Mouse (Mus musculus) stomach, embryonic 14.5 days (tissue): Measurements from ENCODE around the gene 1810010D01Rik. TPM values are rescaled to one million over a fixed set of nuclear protein-coding genes. Genes with fewer than 3 reads are reported as not detected.
A peak's percentile ranks its signal among the peaks of the same experiment; 100 is the strongest.

Experiments
- ATAC-seq: fragments of 200-750 bp; cut with Nextera tagmentation; 2 replicates; pipeline ENCODE4 v1.8.0; 2017; ENCODE audit warnings: low read depth, moderate TSS enrichment; ENCODE audit not compliant: insufficient number of reproducible peaks, insufficient read depth, low FRiP score
- H3K27ac ChIP-seq: fragments of 300-500 bp; sonication (generic); 2 replicates; pipeline ENCODE4 v1.5.1; 2014; ENCODE audit warnings: mild to moderate bottlenecking, low read length, moderate library complexity, mixed read lengths
- H3K27me3 ChIP-seq: fragments of 300-500 bp; sonication (generic); 2 replicates; pipeline ENCODE4 v1.6.1; 2014; ENCODE audit warnings: low read length, control low read depth, mixed read lengths; ENCODE audit not compliant: control insufficient read depth, insufficient read depth
- H3K36me3 ChIP-seq: fragments of 300-500 bp; sonication (generic); 2 replicates; pipeline ENCODE4 v1.6.1; 2014; ENCODE audit warnings: mild to moderate bottlenecking, control low read depth, low read length, moderate library complexity, mixed read lengths; ENCODE audit not compliant: control insufficient read depth, insufficient read depth
- H3K4me1 ChIP-seq: fragments of 300-500 bp; sonication (generic); 2 replicates; pipeline ENCODE4 v1.6.1; 2014; ENCODE audit warnings: low read length, control low read depth, mixed read lengths; ENCODE audit not compliant: control insufficient read depth, insufficient read depth
- H3K4me2 ChIP-seq: fragments of 300-500 bp; sonication (generic); replicated peaks from 2 replicates; pipeline ENCODE4 v1.6.1; 2014; ENCODE audit warnings: low read depth, low read length, control low read depth
- H3K4me3 ChIP-seq: fragments of 300-500 bp; sonication (generic); 2 replicates; pipeline ENCODE4 v1.5.1; 2014; ENCODE audit warnings: low read depth, low read length, control low read depth
- H3K9ac ChIP-seq: fragments of 300-500 bp; sonication (generic); replicated peaks from 2 replicates; pipeline ENCODE4 v1.6.1; 2014; ENCODE audit warnings: low read depth, mild to moderate bottlenecking, control low read depth, low read length, moderate library complexity, mixed read lengths
- H3K9me3 ChIP-seq: fragments of 300-500 bp; sonication (generic); 2 replicates; pipeline ENCODE4 v1.6.1; 2016; ENCODE audit warnings: low read depth, low read length, control low read depth; ENCODE audit not compliant: control insufficient read depth
- WGBS: fragments of 180-500 bp; shearing (Covaris S2); extraction: QIAGEN DNeasy Blood & Tissue Kit; methylation state at CpG from one replicate; pipeline ENCODE4 v1.1.7; 2014; 5-methylcytosine and 5-hydroxymethylcytosine counted together
- polyA plus RNA-seq: library from polyadenylated mRNA; unstranded; fragments of >200 nt; fragmentation: Nextera tagmentation; extraction: Ambion mirVana; gene quantifications from 2 replicates; pipeline ENCODE4 v1.2.1, GENCODE M21; 2014

1810010D01Rik gene
- 0.71 and 0.88 TPM in 2 replicates for polyA plus RNA-seq

DNA sequence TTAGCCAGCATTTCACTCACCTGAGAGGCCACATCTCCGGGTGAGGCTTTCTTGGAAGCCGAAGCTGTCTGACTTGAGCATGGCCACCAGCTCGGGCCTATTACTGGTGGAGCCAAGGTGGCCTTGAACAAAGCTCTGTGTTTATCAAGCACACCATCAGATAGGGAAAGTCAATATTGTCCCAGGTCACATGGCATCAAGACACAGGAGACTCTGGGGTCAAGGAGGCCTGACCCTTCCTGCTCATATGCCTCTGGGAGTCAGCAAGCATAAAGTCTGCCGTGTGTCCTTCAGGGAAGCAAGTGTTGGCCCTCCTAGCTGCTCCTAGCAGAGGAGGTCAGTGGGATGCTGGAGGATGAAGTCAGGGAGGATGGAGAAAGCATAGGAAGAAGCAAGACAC, at the start of gene 1810010D01Rik:
1810010D01Rik (minus strand) TSS at position 114 of the 400 bp plus-strand sequence.
- H3K4me3 ChIP-seq: no peak within 1 kb of the TSS
- peaks cover 31% of the 10 kb centered on the region for H3K4me1 ChIP-seq
- H3K9ac ChIP-seq: no peak within 1 kb of the TSS
- ATAC-seq: no peak
- H3K27ac ChIP-seq: peak within 1 kb of the TSS; percentile 95
- no peak within 1 kb of the TSS for H3K4me2 ChIP-seq
- H3K9me3 ChIP-seq: no peaks in the 10 kb centered on the region
- no peaks in the 10 kb centered on the region for H3K36me3 ChIP-seq
- no peaks in the 10 kb centered on the region for H3K27me3 ChIP-seq
- 65% methylated on average over 4 of the region's 4 CpGs for WGBS

DNA sequence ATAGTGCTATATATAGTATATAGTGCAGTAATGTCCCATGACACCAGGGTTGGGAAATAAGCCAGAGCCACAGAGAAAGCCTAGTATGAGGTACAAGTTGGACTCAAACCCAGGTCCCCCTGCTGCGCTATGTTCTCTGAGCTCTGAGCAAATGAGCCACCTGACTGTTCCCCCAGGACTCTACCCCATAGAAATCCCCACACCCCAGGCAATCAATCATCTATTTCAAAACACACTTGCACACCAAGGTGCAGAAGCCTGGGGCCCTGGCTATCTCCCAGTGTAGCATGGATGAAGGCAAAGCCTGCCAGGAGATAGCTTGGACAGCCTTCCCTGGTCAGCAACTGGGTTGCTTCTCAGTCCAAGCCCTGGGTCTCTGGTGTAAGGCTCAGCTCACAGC, 48.2 kb upstream of the 1810010D01Rik start:
- no peak for ATAC-seq
- H3K9ac ChIP-seq: no peak overlapping the region
- WGBS: 94% methylated on average over 1 of the region's 1 CpGs

DNA sequence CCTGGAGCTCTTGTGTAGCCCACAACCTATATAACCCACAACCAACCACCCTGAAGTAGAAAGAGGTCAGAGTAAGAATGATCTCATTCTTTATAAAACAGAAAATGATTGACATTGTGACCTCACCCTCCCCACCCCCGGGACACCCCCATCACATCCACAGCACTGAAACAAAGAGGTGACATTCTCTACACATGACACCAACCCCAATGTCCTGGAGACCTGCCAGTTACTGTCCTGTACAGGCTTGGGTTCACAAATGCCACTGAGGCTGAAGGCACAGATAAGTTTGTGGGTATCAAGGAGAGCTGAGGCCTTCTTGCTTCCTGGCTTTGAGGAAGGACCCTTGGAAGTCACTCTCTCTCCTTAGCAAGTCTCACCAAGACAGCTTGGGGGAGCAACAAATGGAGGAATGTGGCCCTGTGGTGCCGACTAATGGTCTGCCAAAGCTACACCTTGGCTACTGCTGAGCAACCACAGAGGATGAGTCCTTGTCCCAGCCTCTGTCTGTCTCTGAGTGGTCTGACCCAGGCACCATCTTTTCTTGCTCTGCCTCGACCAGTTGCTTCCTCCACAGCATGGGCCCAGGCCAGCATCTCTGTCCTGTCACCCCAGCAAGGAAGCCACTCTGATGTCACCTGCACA, 46.2 kb upstream of the 1810010D01Rik start:
- WGBS: 56% methylated on average over 3 of the region's 3 CpGs

More for the DNA sequence above, 48.2 kb upstream of the 1810010D01Rik start:
- no peak overlapping the region for H3K27ac ChIP-seq
- no peak overlapping the region for H3K4me3 ChIP-seq
- no peaks in the 10 kb centered on the region for H3K4me1 ChIP-seq
- H3K36me3 ChIP-seq: peaks cover 6% of the 10 kb centered on the region; the same call in 1 of the 2 replicates
- no peaks in the 10 kb centered on the region for H3K27me3 ChIP-seq
- no peaks in the 10 kb centered on the region for H3K9me3 ChIP-seq
- H3K4me2 ChIP-seq: no peak overlapping the region

DNA sequence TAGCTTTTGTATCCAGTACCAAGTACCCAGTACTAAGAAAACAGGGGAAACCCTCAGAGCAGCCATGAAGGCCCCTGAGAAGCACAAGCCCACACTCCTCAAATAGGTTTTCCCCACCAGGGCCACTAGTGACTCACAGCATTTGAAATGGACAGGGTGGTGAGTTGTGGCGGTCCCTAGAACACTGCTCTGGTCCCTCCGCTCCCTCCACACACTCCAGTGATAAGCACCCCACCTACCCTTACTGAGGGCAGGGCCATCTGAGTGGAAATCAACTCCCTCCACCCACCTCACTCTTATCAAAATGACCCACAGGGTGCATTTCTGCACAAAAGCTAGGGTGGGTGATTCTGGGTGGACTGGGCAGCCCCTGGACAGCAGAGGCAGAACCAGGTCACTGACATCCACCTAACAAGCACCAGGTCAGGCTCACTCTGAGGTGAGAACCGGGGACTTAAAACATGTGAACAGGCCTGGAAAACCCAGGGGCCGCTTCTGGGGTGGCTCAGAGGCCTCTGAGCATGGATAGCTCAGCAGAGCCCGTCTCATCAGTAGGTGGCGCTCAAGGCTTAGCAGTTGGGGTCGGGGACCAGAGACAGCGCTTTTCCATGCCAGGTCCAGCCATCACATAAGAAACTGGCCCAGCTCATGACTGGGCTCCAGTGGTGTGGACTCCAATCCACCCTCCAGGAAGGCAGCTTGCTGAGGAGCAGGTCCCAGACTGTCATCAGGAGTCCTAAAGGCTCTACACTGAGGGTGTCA, 45.0 kb upstream of the 1810010D01Rik start:
- no peak overlapping the region for H3K4me2 ChIP-seq
- H3K9ac ChIP-seq: no peak overlapping the region
- WGBS: 24% methylated on average over 8 of the region's 8 CpGs
- peak; percentile 69; the same call in 1 of the 2 replicates for ATAC-seq
- no peak overlapping the region for H3K27ac ChIP-seq
- peaks cover 6% of the 10 kb centered on the region; the same call in 1 of the 2 replicates for H3K36me3 ChIP-seq
- no peaks in the 10 kb centered on the region for H3K9me3 ChIP-seq
- H3K4me1 ChIP-seq: no peaks in the 10 kb centered on the region
- H3K4me3 ChIP-seq: no peak overlapping the region
- H3K27me3 ChIP-seq: no peaks in the 10 kb centered on the region

More for the DNA sequence above, 46.2 kb upstream of the 1810010D01Rik start:
- Histone ChIP-seq H3K4me3 (no peak overlapping the region), H3K4me1 (no peaks in the 10 kb centered on the region), H3K27me3 (no peaks in the 10 kb centered on the region), H3K4me2 (no peak overlapping the region), H3K9ac (no peak overlapping the region), H3K27ac (no peak overlapping the region), H3K9me3 (no peaks in the 10 kb centered on the region), H3K36me3 (peaks cover 6% of the 10 kb centered on the region; the same call in 1 of the 2 replicates)
- ATAC-seq: no peak

GRCm38 (mm10) chr7:145250225-145250624, 42.3 kb upstream of the 1810010D01Rik start:
- Histone ChIP-seq H3K9ac (no peak overlapping the region), H3K27me3 (no peaks in the 10 kb centered on the region), H3K27ac (no peak overlapping the region), H3K4me1 (no peaks in the 10 kb centered on the region), H3K36me3 (no peaks in the 10 kb centered on the region; the same call in 1 of the 2 replicates), H3K9me3 (no peaks in the 10 kb centered on the region), H3K4me3 (no peak overlapping the region), H3K4me2 (no peak overlapping the region)
- no peak for ATAC-seq
- WGBS: 63% methylated on average over 9 of the region's 9 CpGs

DNA sequence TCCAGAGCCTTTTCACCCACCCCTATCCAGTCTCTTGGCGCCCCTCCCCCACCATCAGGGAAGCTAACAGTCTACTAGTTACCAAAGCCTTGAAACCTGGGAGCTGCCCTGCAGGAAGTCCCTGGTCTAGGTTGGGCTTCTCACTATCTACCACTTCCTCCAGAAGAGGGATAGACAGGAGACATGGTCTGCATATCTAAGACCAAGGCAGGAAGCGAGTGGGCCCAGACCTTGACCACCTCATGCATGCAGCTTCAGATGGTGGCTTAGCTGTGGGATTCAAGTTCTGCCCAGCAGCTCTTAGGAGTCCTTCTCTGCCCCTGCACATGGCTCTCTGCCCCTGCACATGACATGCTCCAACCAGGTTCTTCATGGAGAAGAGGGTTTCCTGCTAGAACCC, 41.0 kb upstream of the 1810010D01Rik start:
- no peak for ATAC-seq
- Histone ChIP-seq H3K9ac (no peak overlapping the region), H3K9me3 (no peaks in the 10 kb centered on the region), H3K4me1 (no peaks in the 10 kb centered on the region), H3K36me3 (no peaks in the 10 kb centered on the region), H3K27ac (no peak overlapping the region), H3K4me2 (no peak overlapping the region), H3K4me3 (no peak overlapping the region), H3K27me3 (no peaks in the 10 kb centered on the region)
- WGBS: 85% methylated on average over 2 of the region's 2 CpGs

GRCm38 (mm10) chr7:145242851-145243712, 35.2 kb upstream of the 1810010D01Rik start:
- H3K27ac ChIP-seq: no peak overlapping the region

DNA sequence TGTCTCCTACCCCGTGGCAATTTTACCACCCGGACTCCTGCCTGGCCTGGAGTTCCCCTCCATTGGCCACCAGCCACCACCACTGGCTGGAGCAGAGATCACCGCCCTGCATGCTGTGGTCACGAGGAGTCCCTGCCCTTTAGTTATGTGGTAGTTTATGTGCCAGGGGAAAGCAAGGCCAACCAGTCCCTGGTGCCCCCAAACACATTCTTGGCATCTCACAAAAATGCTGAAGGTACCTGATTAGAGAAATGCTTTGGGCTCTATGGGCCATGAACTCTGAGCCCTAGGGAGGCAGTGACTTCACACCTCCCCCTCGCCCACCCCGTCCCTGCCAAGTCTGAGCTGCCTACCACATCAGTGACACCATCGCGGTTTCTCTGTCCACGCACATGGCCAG, 34.1 kb upstream of the 1810010D01Rik start:
- 82% methylated on average over 9 of the region's 9 CpGs for WGBS
- no peak overlapping the region for H3K4me2 ChIP-seq
- no peak for ATAC-seq
- no peak overlapping the region for H3K27ac ChIP-seq
- no peak overlapping the region for H3K9ac ChIP-seq
- no peaks in the 10 kb centered on the region for H3K27me3 ChIP-seq
- H3K9me3 ChIP-seq: no peaks in the 10 kb centered on the region
- no peaks in the 10 kb centered on the region for H3K36me3 ChIP-seq
- H3K4me1 ChIP-seq: peaks cover 3% of the 10 kb centered on the region; the same call in 1 of the 2 replicates
- H3K4me3 ChIP-seq: no peak overlapping the region

More at GRCm38 (mm10) chr7:145242851-145243712, 35.2 kb upstream of the 1810010D01Rik start:
- WGBS: 16% methylated on average over 9 of the region's 9 CpGs
- Histone ChIP-seq H3K9me3 (no peaks in the 10 kb centered on the region), H3K4me1 (peaks cover 3% of the 10 kb centered on the region; the same call in 1 of the 2 replicates), H3K27me3 (no peaks in the 10 kb centered on the region), H3K9ac (no peak overlapping the region), H3K4me2 (no peak overlapping the region), H3K4me3 (no peak overlapping the region), H3K36me3 (no peaks in the 10 kb centered on the region)
- peak; percentile 73 for ATAC-seq
